Comparison of ENCODE assay signal across 9 mouse cellular contexts in the genomic region with DNA sequence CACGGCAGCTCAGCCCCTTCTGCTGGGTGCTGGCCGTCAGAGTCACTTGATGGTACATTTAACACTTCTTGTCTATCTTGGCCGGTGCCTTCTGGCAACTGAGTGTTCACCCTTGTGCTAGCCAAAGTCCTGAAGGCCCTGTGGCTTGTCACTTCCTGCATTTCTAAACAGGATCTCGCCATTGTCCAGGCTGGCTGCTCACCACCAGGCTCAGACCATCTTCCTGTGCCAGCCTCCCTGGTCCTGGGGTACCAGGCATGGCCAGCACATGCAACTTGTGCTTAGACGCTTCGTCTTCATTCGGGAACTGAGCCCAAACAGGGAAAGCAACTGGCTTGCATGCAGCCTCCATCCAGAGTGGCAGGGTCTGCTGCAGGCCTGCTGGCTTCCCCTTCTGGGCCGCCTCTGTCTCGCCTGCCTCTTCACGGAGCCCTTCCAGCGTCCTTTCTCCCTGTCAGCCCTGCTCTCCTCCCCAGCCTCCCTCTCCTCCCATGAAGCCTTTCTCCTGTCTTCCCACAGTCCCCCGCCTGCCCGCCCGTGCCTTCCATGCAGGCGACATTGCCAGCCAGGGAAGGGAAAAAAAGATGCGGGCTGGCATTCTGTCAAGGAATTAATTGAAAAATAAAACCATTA.
DNase-seq lines count a peak whose midpoint lies in the region; ATAC-seq and TF ChIP-seq lines count a peak whose summit lies in the region.
"Had no signal": no experiment of that assay in that cellular context is flagged by ENCODE, and none has a peak within 500 bp of the region (broad histone marks: within the 10 kb centered on the region; RNA-seq: fewer than 3 reads in every experiment).

No protein-coding gene starts in this region.

- peaks cover 36% of the 10 kb centered on the region for H3K4me1 ChIP-seq in forebrain, embryonic 10.5 days
- H3K4me1 ChIP-seq in hindbrain, embryonic 13.5 days (replicated peaks) = peaks cover 88% of the 10 kb centered on the region
- peaks cover 22% of the 10 kb centered on the region for H3K4me1 ChIP-seq in midbrain, postnatal 0 days (ENCODE audit: insufficient read depth, low read length)

- peak overlapping the region; percentile 20; the same call in 1 of the 2 replicates for H3K4me2 ChIP-seq in hindbrain, embryonic 13.5 days
- H3K4me2 ChIP-seq in midbrain, postnatal 0 days (ENCODE audit: low read depth, low read length, poor library complexity, severe bottlenecking) = no peak overlapping the region

- intact Hi-C loops in left cerebral cortex, postnatal 4 days (cut with DNase I) = no loop called here
- intact Hi-C loops in left cerebral cortex, postnatal 36 days (cut with DNase I) = no loop called here

- WGBS in forebrain, embryonic 10.5 days = 80% methylated on average over 16 of the region's 16 CpGs
- 35% methylated on average over 16 of the region's 16 CpGs for WGBS in hindbrain, embryonic 13.5 days
- 41% methylated on average over 15 of the region's 16 CpGs for WGBS in midbrain, postnatal 0 days

- H3K27ac ChIP-seq in forebrain, embryonic 10.5 days = peak overlapping the region; percentile 49
- H3K27ac ChIP-seq in hindbrain, embryonic 13.5 days = peak overlapping the region; percentile 92
- peak overlapping the region; percentile 77 for H3K27ac ChIP-seq in midbrain, postnatal 0 days (ENCODE audit: low read depth, low read length)
- H3K27ac ChIP-seq: kidney, postnatal 0 days had no signal

- peak overlapping the region; percentile 60 for H3K9ac ChIP-seq in hindbrain, embryonic 13.5 days
- H3K9ac ChIP-seq in midbrain, postnatal 0 days (replicated peaks; ENCODE audit: low read length, poor library complexity, severe bottlenecking) = 0 out of 2 replicates have a peak overlapping the region, but pooled peaks have one; percentile 24

- no peaks in the 10 kb centered on the region for H3K27me3 ChIP-seq in forebrain, embryonic 10.5 days (ENCODE audit: poor library complexity, severe bottlenecking)
- 0 out of 2 replicates have a peak, but pooled peaks cover 2% of the 10 kb centered on the region for H3K27me3 ChIP-seq in hindbrain, embryonic 13.5 days
- no peaks in the 10 kb centered on the region for H3K27me3 ChIP-seq in midbrain, postnatal 0 days (ENCODE audit: insufficient read depth, low read length)
- H3K27me3 ChIP-seq: megakaryocyte, embryonic 14.5 days had no signal

- peak; percentile 37; the same call in 1 of the 2 replicates for ATAC-seq in hindbrain, embryonic 13.5 days (ENCODE audit: low FRiP score)
- ATAC-seq in midbrain, postnatal 0 days (ENCODE audit: low FRiP score) = no peak

- TF ChIP-seq CTCF in midbrain, postnatal 0 days (IDR thresholded peaks at IDR 0.05) = no peak

- H3K4me3 ChIP-seq in forebrain, embryonic 10.5 days = no peak overlapping the region
- no peak overlapping the region for H3K4me3 ChIP-seq in hindbrain, embryonic 13.5 days
- no peak overlapping the region for H3K4me3 ChIP-seq in midbrain, postnatal 0 days (ENCODE audit: low read depth, low read length)
- H3K4me3 ChIP-seq: megakaryocyte, embryonic 14.5 days had no signal

- H3K9me3 ChIP-seq in forebrain, embryonic 10.5 days = no peaks in the 10 kb centered on the region
- no peaks in the 10 kb centered on the region for H3K9me3 ChIP-seq in hindbrain, embryonic 13.5 days
- H3K9me3 ChIP-seq in midbrain, postnatal 0 days (ENCODE audit: low read length) = no peaks in the 10 kb centered on the region
- H3K9me3 ChIP-seq: megakaryocyte, embryonic 14.5 days had no signal

- peaks cover 43% of the 10 kb centered on the region for H3K36me3 ChIP-seq in forebrain, embryonic 10.5 days (replicated peaks)
- peaks cover 14% of the 10 kb centered on the region for H3K36me3 ChIP-seq in hindbrain, embryonic 13.5 days
- H3K36me3 ChIP-seq in midbrain, postnatal 0 days (ENCODE audit: insufficient read depth, low read length) = peaks cover 6% of the 10 kb centered on the region

- DNase-seq in left cerebral cortex, postnatal 4 days = peak; percentile 73
- DNase-seq in left cerebral cortex, postnatal 36 days (ENCODE audit: low spot score in 2 of 2) = no peak
- no peak for DNase-seq in forebrain, embryonic 10.5 days (ENCODE audit: extremely low spot score, low spot score)
- DNase-seq in midbrain, postnatal 0 days (ENCODE audit: low spot score) = peak; percentile 69
- no peak for DNase-seq in testis, postnatal 10 days (ENCODE audit: low spot score)
- DNase-seq in urinary bladder, adult 18-20 months (ENCODE audit: low spot score in 2 of 2) = no peak

Comparison
In these comparisons a context has a peak if more than half of its experiments do, and no peak if none do; other contexts are left out.
1. DNase-seq: peak in left cerebral cortex, postnatal 4 days (single experiment) and midbrain, postnatal 0 days (single experiment); none in left cerebral cortex, postnatal 36 days (0 of 2), forebrain, embryonic 10.5 days (single experiment), testis, postnatal 10 days (single experiment) and urinary bladder, adult 18-20 months (0 of 2).
2. Peak in every context shown above with its lines, with median percentiles within 50 percentile points of each other: H3K27ac ChIP-seq.